8 mouse cellular contexts compared by ENCODE assay signal in the genomic region with DNA sequence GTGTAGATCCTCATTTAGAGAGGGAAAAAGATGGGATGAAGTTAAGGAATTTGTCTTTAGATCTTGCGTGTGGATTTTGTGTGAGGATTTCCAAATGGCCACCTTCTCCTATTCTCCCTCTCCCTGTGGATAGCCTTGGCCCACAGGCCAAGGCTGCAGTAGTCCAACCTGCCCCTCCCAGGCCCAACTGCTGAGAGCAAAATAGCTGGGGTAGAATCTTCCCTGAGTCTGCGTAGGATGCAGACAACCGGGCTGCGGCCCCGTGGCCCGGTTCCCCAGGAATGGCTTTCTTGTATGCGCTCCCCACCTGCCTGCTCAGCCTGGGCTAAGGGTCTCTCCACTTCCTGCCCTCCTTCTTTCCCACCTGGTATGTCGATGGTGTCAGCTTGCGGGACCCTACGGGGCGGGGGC. TPM values are rescaled to one million over a fixed set of nuclear protein-coding genes. Genes with fewer than 3 reads are reported as not detected.
A peak's percentile ranks its signal among the peaks of the same experiment; 100 is the strongest.
DNase-seq lines count a peak whose midpoint lies in the region; ATAC-seq and TF ChIP-seq lines count a peak whose summit lies in the region.

No protein-coding gene starts in this region.

- peaks cover 100% of the 10 kb centered on the region for H3K79me2 ChIP-seq in C2C12 (ENCODE audit: control insufficient read depth, insufficient read depth)

- 11% methylated on average over 10 of the region's 11 CpGs for WGBS in forebrain, postnatal 0 days
- 20% methylated on average over 11 of the region's 11 CpGs for WGBS in liver, embryonic 16.5 days (ENCODE audit: insufficient replicate concordance)

- peak overlapping the region; percentile 97 for H3K4me2 ChIP-seq in forebrain, postnatal 0 days (ENCODE audit: low read depth)
- peak overlapping the region; percentile 24 for H3K4me2 ChIP-seq in liver, embryonic 16.5 days (ENCODE audit: low read depth, low read length)

- no peaks in the 10 kb centered on the region for H3K36me3 ChIP-seq in C2C12 (ENCODE audit: control insufficient read depth, insufficient read depth)
- no peaks in the 10 kb centered on the region for H3K36me3 ChIP-seq in forebrain, postnatal 0 days (ENCODE audit: insufficient read depth)
- no peaks in the 10 kb centered on the region for H3K36me3 ChIP-seq in liver, embryonic 16.5 days (ENCODE audit: control insufficient read depth, insufficient read depth)

- TF ChIP-seq CTCF in C2C12 (IDR thresholded peaks at IDR 0.05; ENCODE audit: control insufficient read depth, insufficient read depth, insufficient read length): no peak
- no peak for TF ChIP-seq CTCF in forebrain, postnatal 0 days (IDR thresholded peaks at IDR 0.05; ENCODE audit: low read depth)

- H3ac ChIP-seq in C2C12 (ENCODE audit: control insufficient read depth, insufficient read length, low read depth): peak overlapping the region; percentile 60

- no peaks in the 10 kb centered on the region for H3K9me3 ChIP-seq in forebrain, postnatal 0 days (ENCODE audit: low read length)
- no peaks in the 10 kb centered on the region for H3K9me3 ChIP-seq in liver, embryonic 16.5 days (replicated peaks; ENCODE audit: control insufficient read depth, low read length)

- peaks cover 85% of the 10 kb centered on the region for H3K79me3 ChIP-seq in C2C12 (ENCODE audit: low read depth)

- H3K9ac ChIP-seq in forebrain, postnatal 0 days: peak overlapping the region; percentile 99
- no peak overlapping the region for H3K9ac ChIP-seq in liver, embryonic 16.5 days (ENCODE audit: low read depth, low read length)

- H3K27ac ChIP-seq in forebrain, postnatal 0 days (ENCODE audit: low read depth, low read length): peak overlapping the region; percentile 74
- no peak overlapping the region for H3K27ac ChIP-seq in liver, embryonic 16.5 days (ENCODE audit: low read length)

- H3K27me3 ChIP-seq in C2C12 (ENCODE audit: control insufficient read depth, insufficient read depth, insufficient read length): no peaks in the 10 kb centered on the region
- H3K27me3 ChIP-seq in forebrain, postnatal 0 days (ENCODE audit: insufficient read depth, low read length): no peaks in the 10 kb centered on the region
- H3K27me3 ChIP-seq in liver, embryonic 16.5 days (ENCODE audit: control insufficient read depth, insufficient read depth, low read depth, low read length): peaks cover 59% of the 10 kb centered on the region

- no peak for ATAC-seq in forebrain, postnatal 0 days
- no peak for ATAC-seq in liver, embryonic 16.5 days (ENCODE audit: low read depth)

- H3K4me1 ChIP-seq in forebrain, postnatal 0 days (ENCODE audit: insufficient read depth): peaks cover 35% of the 10 kb centered on the region
- peaks cover 17% of the 10 kb centered on the region for H3K4me1 ChIP-seq in liver, embryonic 16.5 days (ENCODE audit: control insufficient read depth, low read depth, low read length)

- H3K4me3 ChIP-seq in C2C12 (ENCODE audit: insufficient read depth, poor library complexity, severe bottlenecking): peak overlapping the region; percentile 15
- H3K4me3 ChIP-seq in forebrain, postnatal 0 days (ENCODE audit: low read depth, low read length): peak overlapping the region; percentile 94
- no peak overlapping the region for H3K4me3 ChIP-seq in liver, embryonic 16.5 days (ENCODE audit: low read depth, low read length)

- DNase-seq in ES-CJ7 (ENCODE audit: low read depth, low spot score): peak; percentile 70
- no peak for DNase-seq in forebrain, postnatal 0 days
- DNase-seq in testis, postnatal 14 days (ENCODE audit: low spot score): no peak
- DNase-seq in MN1 (ENCODE audit: low spot score): no peak
- no peak for DNase-seq in gastrocnemius, postnatal 14 days
- no peak for DNase-seq in right cerebral cortex, postnatal 25 days

- intact Hi-C loops in gastrocnemius, postnatal 14 days (cut with DNase I; ENCODE audit: low total_unique reads): loop anchor here (5.0 kb wide), 1 partner anchor 68 kb away; no protein-coding TSS in a partner anchor

TF ChIP-seq in C2C12, 6 proteins besides CTCF, POLR2A, EP300 and RAD21:
- TF ChIP-seq MAX (IDR thresholded peaks at IDR 0.05) (no peak), MYOD1 (IDR thresholded peaks at IDR 0.05; ENCODE audit: control insufficient read depth, insufficient read length, low read depth) (no peak), USF1 (IDR thresholded peaks at IDR 0.05; ENCODE audit: low read depth) (no peak), FOSL1 (IDR thresholded peaks at IDR 0.05; ENCODE audit: insufficient read depth, low read length, poor library complexity, severe bottlenecking) (no peak), MYOG (IDR thresholded peaks at IDR 0.05; ENCODE audit: control insufficient read depth, extremely low read depth, insufficient read length) (no peak), CEBPB (IDR thresholded peaks at IDR 0.05; ENCODE audit: low read depth) (no peak)

RNA-seq across cellular contexts. Expression of gene Bahcc1, which starts 6.8 kb away (rescaled TPM):
- polyA plus RNA-seq in C2C12 (2012; fragmentation: generic; extraction: Trizol): 10.8 TPM
- total RNA-seq in forebrain, postnatal 0 days (2014; rRNA removed): 19.3 and 26.5 TPM in 2 replicates
- 3.9 and 6.5 TPM in 2 replicates for polyA plus RNA-seq in forebrain, postnatal 0 days (2015; fragmentation: Nextera tagmentation; extraction: Ambion mirVana)
- polyA plus RNA-seq in liver, embryonic 16.5 days (2015; fragmentation: Nextera tagmentation; extraction: Ambion mirVana): 0.84 TPM in 2 replicates
- total RNA-seq in gastrocnemius, postnatal 14 days (2021): 1 to 10 TPM; 3.4 to 8.1 TPM
